Mouse (Mus musculus) gastrocnemius, postnatal 4 days (tissue): ENCODE measurements around the gene Pip5k1b. TPM values are rescaled to one million over a fixed set of nuclear protein-coding genes. Genes with fewer than 3 reads are reported as not detected.

ENCODE experiments used
- DNase-seq, 2 experiments: peaks; one replicate each; pipeline ENCODE4 v3.0.0; 2021 to 2022; ENCODE audit warnings: low spot score in 2 of 2, mixed read lengths in 2 of 2
- total RNA-seq, 2 experiments: library from RNA; stranded (reverse); gene quantifications; 2 replicates each; pipeline ENCODE4 v1.2.3; 2021

Gene Pip5k1b
- total RNA-seq, 2 experiments from 2014 or later = 1.7 to 1.9 TPM

- no peak for DNase-seq
Observed at GRCm38 (mm10) chr19:24352298-24352959, 203.2 kb downstream of the Pip5k1b start.

DNA sequence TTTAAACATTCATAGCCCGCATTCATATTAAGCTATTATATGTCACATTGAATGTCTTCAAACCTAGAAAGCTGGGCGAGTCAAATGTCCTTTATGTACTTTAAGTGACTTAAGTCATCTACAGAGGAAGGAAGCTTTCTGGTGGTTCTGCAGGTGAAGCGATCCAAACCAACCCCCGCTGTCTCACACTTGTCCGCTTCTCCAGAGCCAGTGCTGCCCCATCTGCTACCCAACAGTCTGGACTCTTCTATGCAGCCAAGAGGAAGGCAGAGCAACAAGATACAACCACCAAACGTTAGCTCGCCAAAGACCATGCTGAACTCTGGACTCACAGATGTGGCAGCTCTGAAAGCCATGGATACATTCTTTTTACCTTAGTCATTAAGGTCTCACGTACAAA is 211.2 kb downstream of the Pip5k1b start:
- no peak for DNase-seq

- DNase-seq = no peak
Observed at GRCm38 (mm10) chr19:24342786-24343185, 212.9 kb downstream of the Pip5k1b start.

DNA sequence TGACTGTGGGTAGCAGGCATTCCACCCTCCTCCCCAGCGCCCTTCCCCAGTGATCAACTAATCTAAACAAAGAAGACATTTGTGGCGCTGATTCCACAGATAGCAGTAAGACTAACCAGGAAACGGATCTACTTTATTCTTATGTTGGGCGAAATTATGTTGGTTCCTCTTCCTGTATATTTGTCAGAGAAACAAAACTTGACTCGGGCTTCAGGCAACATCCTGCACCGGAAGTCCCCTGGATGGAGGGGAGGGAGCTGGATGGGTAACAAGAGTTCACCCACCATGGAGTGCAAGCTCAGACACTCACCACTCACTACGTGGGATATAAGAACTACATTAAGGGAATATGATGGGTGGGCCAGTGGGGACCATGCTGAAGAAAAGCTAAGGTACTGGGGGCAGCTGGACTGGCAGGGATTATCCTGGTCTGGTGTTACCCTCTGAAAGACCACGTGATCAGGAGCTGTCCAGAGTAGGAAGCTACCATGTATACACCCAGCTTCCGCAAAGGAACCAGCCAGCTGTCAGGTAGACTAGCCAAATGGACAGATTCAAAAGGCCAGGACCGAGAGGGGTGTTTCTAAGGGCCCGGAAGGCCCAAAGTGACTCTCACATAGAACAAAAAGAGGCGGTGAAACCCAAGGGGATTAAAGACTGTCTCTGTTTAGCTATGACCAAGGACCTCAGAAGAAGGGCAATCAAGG is 219.1 kb downstream of the Pip5k1b start:
- DNase-seq = no peak

- no peak for DNase-seq
Observed at GRCm38 (mm10) chr19:24335611-24336343, 219.9 kb downstream of the Pip5k1b start.

DNA sequence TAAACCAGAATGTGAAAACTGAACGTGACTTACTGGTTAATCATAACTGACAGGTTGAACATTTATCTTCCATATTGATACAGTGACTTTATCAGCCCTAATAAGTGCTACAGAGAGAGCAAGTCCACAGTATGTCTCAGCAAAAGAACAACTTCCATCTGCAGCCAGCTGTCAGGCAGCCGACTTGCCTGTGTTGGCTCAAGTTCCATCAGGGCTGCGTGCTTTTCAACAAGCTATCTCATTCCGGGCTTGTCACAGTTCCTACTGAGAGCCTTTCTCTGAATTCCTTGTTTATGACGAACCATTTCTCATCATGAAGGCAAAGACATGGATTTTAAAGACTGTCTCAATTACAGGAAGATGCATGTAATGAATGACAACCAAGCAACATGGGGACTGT is 222.7 kb downstream of the Pip5k1b start:
- no peak for DNase-seq

GRCm38 (mm10) chr19:24331274-24331673 is 224.4 kb downstream of the Pip5k1b start:
- DNase-seq = no peak

GRCm38 (mm10) chr19:24330366-24330765 is 225.3 kb downstream of the Pip5k1b start:
- DNase-seq = no peak

GRCm38 (mm10) chr19:24327921-24328320 is 227.8 kb downstream of the Pip5k1b start:
- no peak for DNase-seq

DNA sequence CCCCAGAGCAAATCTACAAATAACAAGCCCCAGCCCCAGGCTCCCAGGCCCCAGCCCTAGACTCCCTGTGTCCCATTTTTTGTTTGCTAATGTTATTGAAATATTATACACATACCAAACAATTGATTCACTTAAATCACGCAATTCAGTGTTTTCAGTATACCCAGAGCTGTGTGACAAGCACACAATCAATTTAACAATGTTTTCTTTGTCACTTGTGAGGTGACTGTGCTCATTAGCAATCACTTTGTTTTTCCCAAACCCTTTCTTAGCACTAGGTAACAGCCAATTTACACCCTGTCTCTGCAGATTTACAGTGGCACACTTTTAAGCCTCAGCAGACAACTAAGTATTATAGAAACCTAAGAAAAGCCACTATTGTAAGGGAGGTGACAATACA is 228.7 kb downstream of the Pip5k1b start:
- no peak for DNase-seq

- DNase-seq = no peak
Observed at GRCm38 (mm10) chr19:24325692-24326091, 230.0 kb downstream of the Pip5k1b start.

GRCm38 (mm10) chr19:24323841-24324613 is 231.6 kb downstream of the Pip5k1b start:
- no peak for DNase-seq

- no peak for DNase-seq
Observed at GRCm38 (mm10) chr19:24321900-24322311, 233.8 kb downstream of the Pip5k1b start.

DNA sequence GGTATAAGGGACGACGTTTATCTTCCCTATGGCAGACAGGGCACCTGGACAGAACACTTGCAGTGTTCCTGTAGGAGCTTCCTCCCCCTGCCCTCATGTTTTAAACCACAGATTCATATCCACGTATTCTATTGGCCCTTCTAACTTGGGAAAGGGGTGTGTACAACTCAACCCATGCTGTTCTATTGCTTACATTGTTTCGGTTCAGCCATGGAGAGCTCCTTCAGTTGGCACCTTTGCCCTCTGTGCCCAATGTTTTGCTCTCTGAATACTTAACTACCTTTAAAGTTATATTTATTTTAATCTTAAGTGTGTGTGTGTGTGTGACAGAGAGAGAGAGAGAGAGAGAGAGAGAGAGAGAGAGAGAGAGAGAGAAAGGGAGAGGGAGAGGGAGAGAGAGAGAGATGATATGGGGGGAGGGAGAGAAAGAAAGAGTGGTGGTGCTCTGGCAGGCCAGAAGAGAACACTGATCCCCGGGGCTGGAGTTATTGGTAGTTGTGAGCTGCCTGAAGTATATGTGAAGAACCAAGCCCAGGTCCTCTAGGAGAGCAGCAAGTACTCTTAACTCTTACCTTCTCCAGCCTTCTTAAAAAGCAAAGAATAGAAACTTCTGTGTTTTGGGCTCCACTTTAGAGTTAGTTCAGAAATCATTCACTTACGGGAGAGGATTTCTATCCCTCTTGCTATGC is 234.3 kb downstream of the Pip5k1b start:
- DNase-seq = no peak

DNA sequence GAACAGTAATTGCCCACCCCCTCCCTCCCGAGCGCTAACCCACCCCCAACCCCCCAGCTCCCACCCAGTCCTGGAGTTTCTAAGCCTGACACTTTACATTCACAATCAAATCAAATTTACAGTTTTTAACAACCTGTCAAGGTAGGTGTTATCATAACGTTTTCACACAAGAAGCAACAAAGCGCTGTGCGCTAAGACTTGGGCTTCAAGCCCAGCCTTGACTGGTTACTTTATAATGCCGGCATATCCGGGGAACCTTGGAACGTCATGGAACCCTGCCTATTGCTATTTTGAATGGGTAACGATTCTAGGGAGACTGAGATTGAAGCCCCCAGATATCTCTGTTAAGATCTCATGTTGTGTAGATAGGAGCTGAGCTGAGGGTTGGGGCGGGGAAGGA is 237.5 kb downstream of the Pip5k1b start:
- no peak for DNase-seq

DNA sequence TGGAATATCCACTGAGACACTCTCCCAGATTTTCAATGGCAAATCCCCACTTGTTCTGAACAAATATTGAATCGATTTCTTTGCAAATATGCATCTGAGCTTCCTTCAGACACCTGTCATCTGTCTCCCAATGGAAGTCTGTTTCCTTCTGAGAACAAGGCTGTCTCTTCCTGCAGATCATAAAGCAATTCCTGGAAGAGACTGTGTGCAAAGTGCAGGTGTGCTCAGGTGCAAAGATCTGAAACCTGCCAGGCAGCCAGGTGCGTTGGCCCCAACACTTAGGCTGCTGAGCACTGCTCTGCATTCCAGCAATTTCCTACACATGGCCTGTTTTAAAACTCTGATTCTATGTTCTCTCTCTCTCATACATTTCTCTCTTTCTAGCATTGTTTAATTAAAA is 237.9 kb downstream of the Pip5k1b start:
- no peak for DNase-seq

GRCm38 (mm10) chr19:24317038-24317591 is 238.6 kb downstream of the Pip5k1b start:
- DNase-seq = peak in 1 of 2 experiments; percentile 23

- DNase-seq = no peak
Observed at GRCm38 (mm10) chr19:24316060-24316725, 239.5 kb downstream of the Pip5k1b start.

- DNase-seq = no peak
Observed at GRCm38 (mm10) chr19:24315234-24315633, 240.4 kb downstream of the Pip5k1b start.

DNA sequence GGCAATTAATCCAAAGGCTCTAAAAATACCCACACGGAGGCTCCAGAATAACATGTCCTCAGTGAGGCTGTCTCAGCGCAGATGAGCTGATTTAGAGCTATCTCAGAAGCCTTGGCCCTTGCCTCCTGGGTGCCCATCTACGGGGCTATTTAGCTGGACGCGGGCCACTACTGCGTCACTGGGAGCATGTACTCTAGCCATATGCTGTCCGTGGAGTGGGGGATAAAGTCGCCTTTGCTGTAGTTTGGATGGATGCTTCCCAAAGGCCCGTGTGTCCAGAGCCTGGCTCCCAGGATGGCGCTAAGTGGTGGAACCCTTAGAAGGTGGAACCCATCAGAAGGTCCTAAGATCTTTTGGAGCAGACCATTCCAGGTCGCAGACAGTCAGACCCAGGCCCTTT is 241.0 kb downstream of the Pip5k1b start:
- no peak for DNase-seq
